Mouse (Mus musculus) liver, adult 2 months (tissue): ENCODE data around the gene Hs3st2.

Experiments used
- CTCF ChIP-seq: fragments of 200-500 bp; IDR thresholded peaks from 2 replicates; pipeline ENCODE4 v1.5.1; 2011; ENCODE audit warnings: low read depth, low read length, control low read depth
- POLR2A ChIP-seq: fragments of 200-500 bp; IDR thresholded peaks from 2 replicates; pipeline ENCODE4 v1.6.1; 2011; ENCODE audit warnings: low read length, control low read depth; ENCODE audit not compliant: insufficient read depth; ENCODE audit errors: extremely low read depth

DNA sequence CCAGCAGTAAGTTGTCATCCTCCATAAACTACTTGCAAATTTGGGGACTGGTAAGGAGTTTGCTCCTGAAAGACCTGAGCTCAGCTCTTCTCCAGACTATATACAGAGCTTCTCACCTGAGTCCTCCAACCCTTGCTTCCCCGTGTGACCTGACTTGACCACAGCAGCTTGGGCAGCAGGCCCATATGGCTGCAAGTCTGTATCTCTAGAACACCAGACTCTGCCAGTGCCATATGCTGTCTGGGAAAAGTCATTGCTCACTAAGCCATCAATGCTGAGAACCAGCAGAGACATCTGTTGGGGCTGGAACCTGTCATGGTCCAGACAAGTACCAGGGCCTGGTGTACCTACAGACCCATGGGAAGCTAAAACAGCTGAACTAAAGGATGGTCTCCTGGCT, 73.5 kb downstream of the Hs3st2 start:
- TF ChIP-seq CTCF, result no peak
- no peak for TF ChIP-seq POLR2A
